Mouse (Mus musculus): ENCODE results near the gene Slc10a3. TPM values are rescaled to one million over a fixed set of nuclear protein-coding genes. Genes with fewer than 3 reads are reported as not detected.

The Slc10a3 gene
- total RNA-seq (2014; rRNA removed; ENCODE audit: low replicate concordance) (9.1 and 17.2 TPM in 2 replicates), polyA plus RNA-seq (2015; fragmentation: Nextera tagmentation; extraction: Ambion mirVana) (9.4 and 10.3 TPM in 2 replicates)

DNA sequence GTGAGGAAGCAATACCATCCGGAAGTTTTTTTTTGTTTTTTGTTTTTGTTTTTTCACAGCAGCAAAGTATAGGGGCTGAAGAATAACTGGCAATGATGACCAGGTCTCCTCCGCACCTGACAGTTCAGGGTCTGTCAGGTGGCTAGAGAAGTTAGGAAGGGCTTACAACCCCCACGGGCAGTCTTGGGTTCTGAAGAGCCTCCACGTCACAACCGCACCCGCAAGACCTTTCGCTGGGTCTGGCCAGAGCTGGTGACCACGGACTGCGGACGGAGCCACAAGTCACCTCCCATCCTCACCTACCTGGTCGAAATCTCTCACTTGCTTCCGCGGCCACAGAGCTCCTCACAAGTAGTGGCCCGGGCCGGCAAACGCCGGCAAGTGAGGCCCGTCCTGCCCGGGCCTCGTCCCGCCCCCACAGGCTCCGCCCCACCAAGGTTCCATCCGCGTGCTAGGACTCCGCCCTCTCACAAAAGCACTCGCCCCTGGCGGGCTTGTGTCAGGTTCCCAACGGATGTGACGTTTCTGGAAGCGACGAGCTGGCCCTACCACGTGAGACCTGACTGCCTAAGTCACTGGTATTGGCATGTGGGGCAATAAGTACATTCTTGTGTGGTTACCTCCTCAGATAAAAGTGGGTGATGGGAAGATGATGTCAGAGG is at the start of gene Slc10a3, which contains the start of gene Ubl4a:
Gene Slc10a3 (minus strand): TSS at position 462 of the 662 bp plus-strand sequence.
Gene Ubl4a (minus strand): TSS at position 331 of the 662 bp plus-strand sequence.
- Histone ChIP-seq H3K9me3 (replicated peaks; ENCODE audit: control insufficient read depth, low read length) (no peaks in the 10 kb centered on the region), H3K4me2 (ENCODE audit: low read depth, low read length) (peak within 1 kb of the TSS; percentile 74), H3K27ac (ENCODE audit: low read depth) (no peak within 1 kb of the TSS), H3K4me3 (ENCODE audit: low read depth, low read length) (peak within 1 kb of the TSS; percentile 48), H3K4me1 (ENCODE audit: control insufficient read depth, insufficient read depth) (no peaks in the 10 kb centered on the region), H3K27me3 (ENCODE audit: control insufficient read depth, insufficient read depth, low read length) (no peaks in the 10 kb centered on the region), H3K36me3 (replicated peaks; ENCODE audit: control insufficient read depth, insufficient read depth, low read length) (no peaks in the 10 kb centered on the region), H3K9ac (replicated peaks; ENCODE audit: low read depth, low read length) (peak within 1 kb of the TSS; percentile 24)
- ATAC-seq (ENCODE audit: insufficient read depth, low read depth) (peak; percentile 94), DNase-seq (ENCODE audit: low spot score) (peak; percentile 75)
- TF ChIP-seq EP300 (IDR thresholded peaks at IDR 0.05; ENCODE audit: low read depth) (no peak), CTCF (IDR thresholded peaks at IDR 0.05; ENCODE audit: low read depth) (no peak)
- WGBS = 18% methylated on average over 32 of the region's 32 CpGs

- ATAC-seq (ENCODE audit: insufficient read depth, low read depth) = peak; percentile 73
- Histone ChIP-seq H3K36me3 (replicated peaks; ENCODE audit: control insufficient read depth, insufficient read depth, low read length) (no peaks in the 10 kb centered on the region), H3K27me3 (ENCODE audit: control insufficient read depth, insufficient read depth, low read length) (no peaks in the 10 kb centered on the region), H3K4me2 (ENCODE audit: low read depth, low read length) (no peak overlapping the region), H3K9ac (replicated peaks; ENCODE audit: low read depth, low read length) (no peak overlapping the region), H3K27ac (ENCODE audit: low read depth) (no peak overlapping the region), H3K4me1 (ENCODE audit: control insufficient read depth, insufficient read depth) (no peaks in the 10 kb centered on the region), H3K4me3 (ENCODE audit: low read depth, low read length) (no peak overlapping the region), H3K9me3 (replicated peaks; ENCODE audit: control insufficient read depth, low read length) (no peaks in the 10 kb centered on the region)
- TF ChIP-seq CTCF (IDR thresholded peaks at IDR 0.05; ENCODE audit: low read depth) (peak; percentile 96), EP300 (IDR thresholded peaks at IDR 0.05; ENCODE audit: low read depth) (no peak)
- DNase-seq (ENCODE audit: low spot score) = peak; percentile 63
Measured at GRCm38 (mm10) chrX:74413377-74413776, 40.2 kb upstream of the Slc10a3 start.

DNA sequence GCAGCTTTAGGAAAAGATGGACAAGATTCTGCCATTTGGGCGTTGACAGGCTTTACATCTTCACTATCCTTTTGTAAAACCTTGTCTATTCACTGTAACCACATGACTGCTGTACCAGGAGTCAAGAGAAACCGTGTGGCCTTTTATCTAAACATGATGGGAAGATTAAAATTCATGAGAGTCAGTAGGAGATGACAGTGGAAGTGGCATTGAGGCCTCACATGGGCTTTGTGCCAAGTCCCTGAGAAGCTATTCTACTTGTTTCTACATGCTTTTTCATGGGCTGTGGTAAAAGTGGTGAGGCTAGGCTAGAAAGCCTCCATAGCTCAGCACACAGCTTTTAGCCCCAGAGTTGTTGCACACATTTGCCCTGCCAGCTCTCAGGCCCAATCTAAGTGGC is 35.2 kb upstream of the Slc10a3 start:
- H3K9ac ChIP-seq (replicated peaks; ENCODE audit: low read depth, low read length) = no peak overlapping the region
- H3K9me3 ChIP-seq (replicated peaks; ENCODE audit: control insufficient read depth, low read length) = no peaks in the 10 kb centered on the region
- DNase-seq (ENCODE audit: low spot score) (no peak), ATAC-seq (ENCODE audit: insufficient read depth, low read depth) (no peak)
- 47% methylated on average over 2 of the region's 2 CpGs for WGBS
- TF ChIP-seq CTCF (IDR thresholded peaks at IDR 0.05; ENCODE audit: low read depth) = no peak
- no peak for TF ChIP-seq EP300 (IDR thresholded peaks at IDR 0.05; ENCODE audit: low read depth)
- no peaks in the 10 kb centered on the region for H3K4me1 ChIP-seq (ENCODE audit: control insufficient read depth, insufficient read depth)
- H3K36me3 ChIP-seq (replicated peaks; ENCODE audit: control insufficient read depth, insufficient read depth, low read length) = no peaks in the 10 kb centered on the region
- no peaks in the 10 kb centered on the region for H3K27me3 ChIP-seq (ENCODE audit: control insufficient read depth, insufficient read depth, low read length)
- no peak overlapping the region for H3K4me3 ChIP-seq (ENCODE audit: low read depth, low read length)
- H3K4me2 ChIP-seq (ENCODE audit: low read depth, low read length) = no peak overlapping the region
- H3K27ac ChIP-seq (ENCODE audit: low read depth) = no peak overlapping the region

DNA sequence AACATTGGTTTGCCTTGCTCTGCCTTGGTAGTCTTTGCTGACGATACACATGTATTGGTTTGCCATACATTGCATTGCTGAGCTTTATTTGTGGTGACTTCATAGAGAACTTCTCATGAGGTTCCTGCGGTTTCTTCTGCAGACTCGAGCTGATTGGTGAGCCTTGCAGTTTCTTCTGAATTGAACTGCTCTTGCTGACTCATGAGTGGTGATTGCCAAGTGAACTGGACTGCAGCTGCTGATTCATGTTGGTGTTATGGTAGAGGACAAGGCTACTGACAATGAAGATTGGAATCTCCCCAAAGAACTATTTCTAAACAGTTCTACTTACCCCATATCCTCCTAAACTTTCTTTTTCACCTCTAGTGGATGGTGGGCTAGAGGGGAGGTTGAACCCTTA is 27.0 kb upstream of the Slc10a3 start:
- Histone ChIP-seq H3K9ac (replicated peaks; ENCODE audit: low read depth, low read length) (no peak overlapping the region), H3K36me3 (replicated peaks; ENCODE audit: control insufficient read depth, insufficient read depth, low read length) (no peaks in the 10 kb centered on the region), H3K27ac (ENCODE audit: low read depth) (no peak overlapping the region), H3K9me3 (replicated peaks; ENCODE audit: control insufficient read depth, low read length) (no peaks in the 10 kb centered on the region), H3K27me3 (ENCODE audit: control insufficient read depth, insufficient read depth, low read length) (no peaks in the 10 kb centered on the region), H3K4me3 (ENCODE audit: low read depth, low read length) (no peak overlapping the region), H3K4me1 (ENCODE audit: control insufficient read depth, insufficient read depth) (no peaks in the 10 kb centered on the region), H3K4me2 (ENCODE audit: low read depth, low read length) (no peak overlapping the region)
- no peak for ATAC-seq (ENCODE audit: insufficient read depth, low read depth)
- 73% methylated on average over 3 of the region's 3 CpGs for WGBS
- TF ChIP-seq EP300 (IDR thresholded peaks at IDR 0.05; ENCODE audit: low read depth) = no peak
- DNase-seq (ENCODE audit: low spot score) = no peak

- Histone ChIP-seq H3K4me1 (ENCODE audit: control insufficient read depth, insufficient read depth) (no peaks in the 10 kb centered on the region), H3K9me3 (replicated peaks; ENCODE audit: control insufficient read depth, low read length) (no peaks in the 10 kb centered on the region), H3K27ac (ENCODE audit: low read depth) (peak within 1 kb of the TSS; percentile 91), H3K27me3 (ENCODE audit: control insufficient read depth, insufficient read depth, low read length) (no peaks in the 10 kb centered on the region), H3K4me2 (ENCODE audit: low read depth, low read length) (peak within 1 kb of the TSS; percentile 69), H3K36me3 (replicated peaks; ENCODE audit: control insufficient read depth, insufficient read depth, low read length) (no peaks in the 10 kb centered on the region), H3K4me3 (ENCODE audit: low read depth, low read length) (peak within 1 kb of the TSS; percentile 61), H3K9ac (replicated peaks; ENCODE audit: low read depth, low read length) (peak within 1 kb of the TSS; percentile 78)
- DNase-seq (ENCODE audit: low spot score) (peak; percentile 84), ATAC-seq (ENCODE audit: insufficient read depth, low read depth) (peak; percentile 100)
- 0 out of 2 replicates have a peak, but pooled peaks have one; percentile 48 for TF ChIP-seq EP300 (IDR thresholded peaks at IDR 0.05; ENCODE audit: low read depth)
- TF ChIP-seq CTCF (IDR thresholded peaks at IDR 0.05; ENCODE audit: low read depth) = peak; percentile 46
- 17% methylated on average over 30 of the region's 30 CpGs for WGBS
Measured at GRCm38 (mm10) chrX:74392535-74393443, 19.6 kb upstream of the Slc10a3 start, which contains the start of the genes Fam3a and Ikbkg. TSS of gene Fam3a (minus strand) at chrX:74393272. TSS of gene Ikbkg (plus strand) at chrX:74393290.

All from heart, postnatal 0 days (tissue).